Mouse (Mus musculus): Measurements from ENCODE around the gene Cks1brt. TPM values are rescaled to one million over a fixed set of nuclear protein-coding genes. Genes with fewer than 3 reads are reported as not detected.

Gene Cks1brt
- polyA plus RNA-seq, 1 experiment from 2014 or later, result not detected

DNA sequence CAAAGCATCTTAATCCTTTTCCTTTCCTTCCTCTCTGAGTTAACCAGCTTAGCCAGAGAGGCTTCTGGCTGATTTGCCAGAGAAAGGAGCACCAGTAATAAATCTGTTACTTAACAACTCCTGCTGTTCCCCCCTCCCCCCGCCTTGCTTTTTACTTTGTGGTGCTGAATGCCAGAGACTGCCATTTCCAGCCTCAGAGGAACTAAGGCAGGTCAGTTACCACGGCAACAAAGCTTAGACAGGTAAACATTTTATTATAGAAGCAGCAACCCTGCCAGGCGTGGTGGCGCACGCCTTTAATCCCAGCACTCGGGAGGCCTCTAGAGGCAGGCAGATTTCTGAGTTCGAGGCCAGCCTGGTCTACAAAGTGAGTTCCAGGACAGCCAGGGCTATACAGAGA lies 24.2 kb downstream of the Cks1brt start:
- 74% methylated on average over 7 of the region's 7 CpGs for WGBS
- no peak for ATAC-seq (ENCODE audit: insufficient number of reproducible peaks, insufficient read depth, low FRiP score, low TSS enrichment)
- no peak overlapping the region for H3K4me2 ChIP-seq (replicated peaks)
- no peaks in the 10 kb centered on the region for H3K4me1 ChIP-seq
- no peak overlapping the region for H3K27ac ChIP-seq
- no peak overlapping the region for H3K4me3 ChIP-seq
- no peaks in the 10 kb centered on the region for H3K9me3 ChIP-seq
- H3K36me3 ChIP-seq, result no peaks in the 10 kb centered on the region
- no peak overlapping the region for H3K9ac ChIP-seq
- H3K27me3 ChIP-seq, result no peaks in the 10 kb centered on the region

DNA sequence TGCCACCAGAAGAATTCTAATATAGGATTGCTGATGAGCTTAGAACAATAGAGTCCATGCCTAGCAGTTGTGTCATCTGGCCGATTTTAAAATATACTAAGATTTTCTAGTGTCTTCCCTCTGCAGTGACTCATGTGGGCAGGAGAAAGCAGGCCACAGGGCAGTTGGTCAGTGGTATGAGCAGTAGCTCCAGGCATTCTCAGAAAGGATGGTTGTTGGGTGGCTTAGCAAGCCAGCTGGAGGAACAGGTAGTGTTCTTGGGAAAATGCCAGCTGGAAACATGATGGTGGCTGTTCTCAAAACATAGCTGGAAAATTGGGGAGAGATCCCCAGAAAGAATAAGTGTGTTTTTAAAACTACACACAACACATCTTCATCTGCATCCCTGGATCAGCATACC lies 40.6 kb downstream of the Cks1brt start:
- Histone ChIP-seq H3K4me2 (replicated peaks) (no peak overlapping the region), H3K9ac (no peak overlapping the region), H3K4me1 (no peaks in the 10 kb centered on the region), H3K36me3 (no peaks in the 10 kb centered on the region), H3K9me3 (peaks cover 4% of the 10 kb centered on the region; the same call in 1 of the 2 replicates), H3K27me3 (no peaks in the 10 kb centered on the region), H3K27ac (no peak overlapping the region), H3K4me3 (no peak overlapping the region)
- WGBS, result 72% methylated on average over 1 of the region's 1 CpGs
- no peak for ATAC-seq (ENCODE audit: insufficient number of reproducible peaks, insufficient read depth, low FRiP score, low TSS enrichment)

DNA sequence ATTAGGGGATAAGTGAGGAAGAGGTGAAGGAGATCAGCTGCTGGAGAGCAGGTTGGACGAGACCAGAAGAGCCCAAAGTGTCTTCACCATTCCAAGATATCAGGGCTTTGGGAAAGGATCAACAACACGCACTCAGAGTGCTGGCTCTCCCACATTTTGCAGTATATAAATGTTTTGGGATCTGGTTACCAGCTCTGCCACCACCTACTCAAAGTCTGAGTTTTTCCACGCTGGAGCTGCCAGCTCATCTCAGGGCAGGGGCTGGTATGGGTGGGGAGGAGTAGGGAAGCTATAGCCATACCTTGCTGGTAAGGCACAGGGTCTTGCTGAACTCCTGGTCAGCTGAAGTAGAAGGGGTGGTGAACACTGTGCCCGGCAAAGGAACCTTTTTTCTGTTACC lies 68.5 kb downstream of the Cks1brt start:
- ATAC-seq (ENCODE audit: insufficient number of reproducible peaks, insufficient read depth, low FRiP score, low TSS enrichment), result no peak
- H3K9me3 ChIP-seq, result no peaks in the 10 kb centered on the region
- H3K9ac ChIP-seq, result no peak overlapping the region
- H3K27me3 ChIP-seq, result no peaks in the 10 kb centered on the region
- H3K4me2 ChIP-seq (replicated peaks), result no peak overlapping the region
- WGBS, result 77% methylated on average over 4 of the region's 4 CpGs
- H3K4me1 ChIP-seq, result no peaks in the 10 kb centered on the region
- H3K36me3 ChIP-seq, result no peaks in the 10 kb centered on the region
- H3K27ac ChIP-seq, result no peak overlapping the region
- no peak overlapping the region for H3K4me3 ChIP-seq

DNA sequence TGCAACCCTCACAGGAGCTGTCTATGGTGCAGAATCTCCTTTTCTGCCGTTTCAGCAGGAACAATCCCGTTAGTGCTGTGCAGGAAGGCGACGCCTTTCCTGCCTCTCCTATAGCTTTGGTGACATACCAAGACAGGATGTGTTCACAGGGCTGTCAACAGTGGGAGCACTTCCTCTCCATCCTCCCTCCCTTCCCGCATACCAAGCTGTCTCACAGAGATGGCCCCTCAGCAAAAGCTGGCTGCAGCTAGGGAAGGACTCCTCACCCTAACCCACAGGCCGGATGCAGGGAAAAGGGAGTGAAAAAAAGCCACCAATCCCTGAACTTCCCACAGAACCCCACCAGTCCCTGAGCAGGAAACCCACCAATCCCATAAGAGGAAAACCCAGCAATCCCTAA lies 69.3 kb downstream of the Cks1brt start:
- ATAC-seq (ENCODE audit: insufficient number of reproducible peaks, insufficient read depth, low FRiP score, low TSS enrichment), result no peak
- Histone ChIP-seq H3K4me2 (replicated peaks) (no peak overlapping the region), H3K4me3 (no peak overlapping the region), H3K36me3 (no peaks in the 10 kb centered on the region), H3K27me3 (no peaks in the 10 kb centered on the region), H3K4me1 (no peaks in the 10 kb centered on the region), H3K9me3 (no peaks in the 10 kb centered on the region), H3K9ac (no peak overlapping the region), H3K27ac (no peak overlapping the region)
- 33% methylated on average over 6 of the region's 6 CpGs for WGBS

Small RNAs within 50 kb of the gene (microRNA-seq; reads per million reads assigned to microRNA genes)
- 4.4 reads per million, percentile 18 among the genes with 10 or more reads in this experiment for gene Gm23388

Other genes starting within 250 kb of the Cks1brt start
- gene Klf1, start 250.0 kb upstream of the Cks1brt start, polyA plus RNA-seq (2016; fragmentation: Nextera tagmentation; extraction: Ambion mirVana), result 4.7 and 5.4 TPM in 2 replicates
- 14.8 and 15.4 TPM in 2 replicates for gene Dnase2a, start 243.4 kb upstream of the Cks1brt start, polyA plus RNA-seq (2016; fragmentation: Nextera tagmentation; extraction: Ambion mirVana)
- gene Mast1, start 214.6 kb upstream of the Cks1brt start, polyA plus RNA-seq (2016; fragmentation: Nextera tagmentation; extraction: Ambion mirVana), result 5.3 and 5.7 TPM in 2 replicates
- 0.50 and 0.52 TPM in 2 replicates for gene Rtbdn, start 204.9 kb upstream of the Cks1brt start, polyA plus RNA-seq (2016; fragmentation: Nextera tagmentation; extraction: Ambion mirVana)
- not detected in 2 replicates for gene Gm49661, start 182.5 kb upstream of the Cks1brt start, polyA plus RNA-seq (2016; fragmentation: Nextera tagmentation; extraction: Ambion mirVana)
- gene Prdx2, start 182.3 kb upstream of the Cks1brt start, polyA plus RNA-seq (2016; fragmentation: Nextera tagmentation; extraction: Ambion mirVana), result 1,038 and 1,130 TPM in 2 replicates
- gene Rnaseh2a, start 182.2 kb upstream of the Cks1brt start, polyA plus RNA-seq (2016; fragmentation: Nextera tagmentation; extraction: Ambion mirVana), result 104 and 115 TPM in 2 replicates
- gene Junb, start 173.2 kb upstream of the Cks1brt start, polyA plus RNA-seq (2016; fragmentation: Nextera tagmentation; extraction: Ambion mirVana), result 8.0 and 9.0 TPM in 2 replicates
- gene Hook2, start 161.3 kb upstream of the Cks1brt start, polyA plus RNA-seq (2016; fragmentation: Nextera tagmentation; extraction: Ambion mirVana), result 20.6 TPM in 2 replicates
- 0.08 TPM in 1 of 2 replicates, not detected in the other for gene Best2, start 137.4 kb upstream of the Cks1brt start, polyA plus RNA-seq (2016; fragmentation: Nextera tagmentation; extraction: Ambion mirVana)
- gene Asna1, start 126.6 kb upstream of the Cks1brt start, polyA plus RNA-seq (2016; fragmentation: Nextera tagmentation; extraction: Ambion mirVana), result 125 and 132 TPM in 2 replicates
- gene Trir, start 125.1 kb upstream of the Cks1brt start, polyA plus RNA-seq (2016; fragmentation: Nextera tagmentation; extraction: Ambion mirVana), result 160 and 176 TPM in 2 replicates
- 31.7 and 33.3 TPM in 2 replicates for gene Tnpo2, start 115.0 kb upstream of the Cks1brt start, polyA plus RNA-seq (2016; fragmentation: Nextera tagmentation; extraction: Ambion mirVana)
- gene Fbxw9, start 91.9 kb upstream of the Cks1brt start, polyA plus RNA-seq (2016; fragmentation: Nextera tagmentation; extraction: Ambion mirVana), result 32.8 and 35.8 TPM in 2 replicates
- gene Gm5741, start 83.9 kb upstream of the Cks1brt start, polyA plus RNA-seq (2016; fragmentation: Nextera tagmentation; extraction: Ambion mirVana), result 0.90 TPM in 1 of 2 replicates, not detected in the other
- gene Dhps, start 80.2 kb upstream of the Cks1brt start, polyA plus RNA-seq (2016; fragmentation: Nextera tagmentation; extraction: Ambion mirVana), result 66.8 and 67.9 TPM in 2 replicates
- 118 and 128 TPM in 2 replicates for gene Wdr83os, start 71.2 kb upstream of the Cks1brt start, polyA plus RNA-seq (2016; fragmentation: Nextera tagmentation; extraction: Ambion mirVana)
- 48.9 and 49.1 TPM in 2 replicates for gene Wdr83, start 70.6 kb upstream of the Cks1brt start, polyA plus RNA-seq (2016; fragmentation: Nextera tagmentation; extraction: Ambion mirVana)
- gene Man2b1, start 68.7 kb upstream of the Cks1brt start, polyA plus RNA-seq (2016; fragmentation: Nextera tagmentation; extraction: Ambion mirVana), result 25.9 and 27.6 TPM in 2 replicates
- 2.3 and 3.2 TPM in 2 replicates for gene Zfp791, start 28.8 kb upstream of the Cks1brt start, polyA plus RNA-seq (2016; fragmentation: Nextera tagmentation; extraction: Ambion mirVana)
- not detected in 2 replicates for gene Olfr371, start 74.1 kb downstream of the Cks1brt start, polyA plus RNA-seq (2016; fragmentation: Nextera tagmentation; extraction: Ambion mirVana)
- gene Orc6, start 147.7 kb downstream of the Cks1brt start, polyA plus RNA-seq (2016; fragmentation: Nextera tagmentation; extraction: Ambion mirVana), result 118 and 124 TPM in 2 replicates
- 141 and 150 TPM in 2 replicates for gene Vps35, start 147.9 kb downstream of the Cks1brt start, polyA plus RNA-seq (2016; fragmentation: Nextera tagmentation; extraction: Ambion mirVana)
- 1.9 and 2.9 TPM in 2 replicates for gene Mylk3, start 234.4 kb downstream of the Cks1brt start, polyA plus RNA-seq (2016; fragmentation: Nextera tagmentation; extraction: Ambion mirVana)

Measured in embryonic facial prominence, embryonic 12.5 days (tissue).